Mouse (Mus musculus) midbrain, embryonic 16.5 days (tissue): ENCODE measurements around the gene Sac3d1. TPM values are rescaled to one million over a fixed set of nuclear protein-coding genes. Genes with fewer than 3 reads are reported as not detected.

ENCODE experiments used
- ATAC-seq: fragments of 200-750 bp; cut with Nextera tagmentation; 2 replicates; pipeline ENCODE4 v1.8.0; 2017; ENCODE audit warnings: moderate TSS enrichment
- H3K27ac ChIP-seq: fragments of 300-500 bp; sonication (generic); 2 replicates; pipeline ENCODE4 v1.5.1; 2014; ENCODE audit warnings: mild to moderate bottlenecking, low read length, mixed read lengths
- H3K27me3 ChIP-seq: fragments of 300-500 bp; sonication (generic); 2 replicates; pipeline ENCODE4 v1.6.1; 2014; ENCODE audit warnings: low read depth, low read length, mixed read lengths; ENCODE audit not compliant: control insufficient read depth, insufficient read depth
- H3K36me3 ChIP-seq: fragments of 300-500 bp; sonication (generic); 2 replicates; pipeline ENCODE4 v1.6.1; 2014; ENCODE audit warnings: mild to moderate bottlenecking, low read length, moderate library complexity, mixed read lengths; ENCODE audit not compliant: control insufficient read depth, insufficient read depth
- H3K4me1 ChIP-seq: fragments of 300-500 bp; sonication (generic); 2 replicates; pipeline ENCODE4 v1.6.1; 2014; ENCODE audit warnings: mild to moderate bottlenecking, low read length, mixed read lengths; ENCODE audit not compliant: control insufficient read depth, insufficient read depth
- H3K4me2 ChIP-seq: fragments of 300-500 bp; sonication (generic); 2 replicates; pipeline ENCODE4 v1.6.1; 2014; ENCODE audit warnings: mild to moderate bottlenecking, low read length, mixed read lengths
- H3K4me3 ChIP-seq: fragments of 300-500 bp; sonication (generic); 2 replicates; pipeline ENCODE4 v1.5.1; 2014; ENCODE audit warnings: low read depth, mild to moderate bottlenecking, low read length, moderate library complexity, mixed read lengths
- H3K9ac ChIP-seq: fragments of 300-500 bp; sonication (generic); 2 replicates; pipeline ENCODE4 v1.6.1; 2014; ENCODE audit warnings: low read depth, low read length, mixed read lengths
- H3K9me3 ChIP-seq: fragments of 300-500 bp; sonication (generic); replicated peaks from 2 replicates; pipeline ENCODE4 v1.6.1; 2014; ENCODE audit warnings: mild to moderate bottlenecking, low read length, mixed read lengths; ENCODE audit not compliant: control insufficient read depth, poor library complexity, severe bottlenecking
- WGBS: fragments of 180-500 bp; shearing (Covaris S2); extraction: QIAGEN DNeasy Blood & Tissue Kit; methylation state at CpG from one replicate; pipeline ENCODE4 v1.1.7; 2014; 5-methylcytosine and 5-hydroxymethylcytosine counted together
- polyA plus RNA-seq: library from polyadenylated mRNA; unstranded; fragments of >200 nt; fragmentation: Nextera tagmentation; extraction: Ambion mirVana; gene quantifications from 2 replicates; pipeline ENCODE4 v1.2.1, GENCODE M21; 2015

The Sac3d1 gene
- polyA plus RNA-seq, 1 experiment from 2014 or later, result 45.2 TPM

- Histone ChIP-seq H3K4me1 (peaks cover 22% of the 10 kb centered on the region), H3K9me3 (no peaks in the 10 kb centered on the region), H3K9ac (no peak overlapping the region), H3K4me2 (no peak overlapping the region), H3K27me3 (no peaks in the 10 kb centered on the region), H3K4me3 (no peak overlapping the region), H3K36me3 (peaks cover 26% of the 10 kb centered on the region), H3K27ac (no peak overlapping the region)
- 80% methylated on average over 4 of the region's 4 CpGs for WGBS
- no peak for ATAC-seq
Measured at GRCm38 (mm10) chr19:6068951-6069350, 49.5 kb downstream of the Sac3d1 start.

- Histone ChIP-seq H3K4me2 (peak within 1 kb of the TSS; percentile 91), H3K27ac (peak within 1 kb of the TSS; percentile 91), H3K4me3 (peak within 1 kb of the TSS; percentile 52), H3K36me3 (peaks cover 26% of the 10 kb centered on the region), H3K27me3 (no peaks in the 10 kb centered on the region), H3K4me1 (peaks cover 26% of the 10 kb centered on the region), H3K9me3 (no peaks in the 10 kb centered on the region), H3K9ac (peak within 1 kb of the TSS; percentile 82)
- ATAC-seq, result peak; percentile 93
- WGBS, result 8% methylated on average over 33 of the region's 33 CpGs
Measured at GRCm38 (mm10) chr19:6067724-6068415, 50.6 kb downstream of the Sac3d1 start, which contains the start of gene Tm7sf2. Gene Tm7sf2, minus strand, starts transcription at chr19:6068373.

- Histone ChIP-seq H3K4me1 (peaks cover 33% of the 10 kb centered on the region), H3K9ac (peak overlapping the region; percentile 82), H3K27me3 (no peaks in the 10 kb centered on the region), H3K27ac (peak overlapping the region; percentile 91), H3K36me3 (peaks cover 26% of the 10 kb centered on the region), H3K4me3 (peak overlapping the region; percentile 52), H3K4me2 (peak overlapping the region; percentile 91), H3K9me3 (no peaks in the 10 kb centered on the region)
- under 1% methylated on average over 30 of the region's 30 CpGs for WGBS
- peak; percentile 81 for ATAC-seq
Measured at GRCm38 (mm10) chr19:6067011-6067723, 51.3 kb downstream of the Sac3d1 start.

- H3K27me3 ChIP-seq, result no peaks in the 10 kb centered on the region
- peak overlapping the region; percentile 91 for H3K4me2 ChIP-seq
- peaks cover 37% of the 10 kb centered on the region for H3K4me1 ChIP-seq
- H3K27ac ChIP-seq, result peak overlapping the region; percentile 91
- peak overlapping the region; percentile 52 for H3K4me3 ChIP-seq
- peak overlapping the region; percentile 82 for H3K9ac ChIP-seq
- H3K9me3 ChIP-seq, result no peaks in the 10 kb centered on the region
- WGBS, result 37% methylated on average over 4 of the region's 5 CpGs
- peak; percentile 2; the same call in 1 of the 2 replicates for ATAC-seq
- peaks cover 25% of the 10 kb centered on the region for H3K36me3 ChIP-seq
Measured at GRCm38 (mm10) chr19:6066571-6066970, 51.9 kb downstream of the Sac3d1 start.

Other genes with a start within 250 kb of the Sac3d1 start
- gene Frmd8, start 243.4 kb downstream of the Sac3d1 start, polyA plus RNA-seq, result 14.7 and 16.5 TPM in 2 replicates
- gene Slc25a45, start 240.8 kb downstream of the Sac3d1 start, polyA plus RNA-seq, result 2.0 and 2.2 TPM in 2 replicates
- gene Tigd3, start 224.5 kb downstream of the Sac3d1 start, polyA plus RNA-seq, result 13.4 and 14.6 TPM in 2 replicates
- gene Dpf2, start 205.6 kb downstream of the Sac3d1 start, polyA plus RNA-seq, result 105 and 121 TPM in 2 replicates
- gene Cdc42ep2, start 193.8 kb downstream of the Sac3d1 start, polyA plus RNA-seq, result 16.0 and 20.4 TPM in 2 replicates
- gene Pola2, start 154.4 kb downstream of the Sac3d1 start, polyA plus RNA-seq, result 19.4 and 22.4 TPM in 2 replicates
- gene Slc22a20, start 132.5 kb downstream of the Sac3d1 start, polyA plus RNA-seq, result not detected in 2 replicates
- gene Capn1, start 102.8 kb downstream of the Sac3d1 start, polyA plus RNA-seq, result 3.0 and 3.2 TPM in 2 replicates
- gene Syvn1, start 72.1 kb downstream of the Sac3d1 start, polyA plus RNA-seq, result 31.5 and 34.5 TPM in 2 replicates
- 58.5 and 59.7 TPM in 2 replicates for gene Mrpl49, start 60.9 kb downstream of the Sac3d1 start, polyA plus RNA-seq
- 459 and 498 TPM in 2 replicates for gene Fau, start 60.8 kb downstream of the Sac3d1 start, polyA plus RNA-seq
- gene Znhit2, start 57.5 kb downstream of the Sac3d1 start, polyA plus RNA-seq, result 28.2 and 30.2 TPM in 2 replicates
- 55.1 and 59.0 TPM in 2 replicates for gene Tm7sf2, start 50.3 kb downstream of the Sac3d1 start, polyA plus RNA-seq
- 86.1 and 93.9 TPM in 2 replicates for gene Vps51, start 41.4 kb downstream of the Sac3d1 start, polyA plus RNA-seq
- gene Tmem262, start 38.6 kb downstream of the Sac3d1 start, polyA plus RNA-seq, result not detected in 2 replicates
- gene Gm28374, start 36.4 kb downstream of the Sac3d1 start, polyA plus RNA-seq, result 0.85 and 1.5 TPM in 2 replicates
- 80.6 and 87.3 TPM in 2 replicates for gene Zfpl1, start 33.7 kb downstream of the Sac3d1 start, polyA plus RNA-seq
- 3.7 and 4.1 TPM in 2 replicates for gene Cdca5, start 33.7 kb downstream of the Sac3d1 start, polyA plus RNA-seq
- gene AC131692.1, start 24.2 kb downstream of the Sac3d1 start, polyA plus RNA-seq, result not detected in 2 replicates
- gene Naaladl1, start 12.9 kb downstream of the Sac3d1 start, polyA plus RNA-seq, result 0.25 and 0.26 TPM in 2 replicates
- 58.7 and 65.4 TPM in 2 replicates for gene Snx15, start 9.7 kb upstream of the Sac3d1 start, polyA plus RNA-seq
- gene Batf2, start 22.3 kb upstream of the Sac3d1 start, polyA plus RNA-seq, result 0.15 TPM in 1 of 2 replicates, not detected in the other
- gene Arl2, start 22.9 kb upstream of the Sac3d1 start, polyA plus RNA-seq, result 133 and 151 TPM in 2 replicates
- gene Majin, start 65.7 kb upstream of the Sac3d1 start, polyA plus RNA-seq, result not detected in 2 replicates
- gene Gpha2, start 107.7 kb upstream of the Sac3d1 start, polyA plus RNA-seq, result not detected in 2 replicates
- 149 and 165 TPM in 2 replicates for gene Ppp2r5b, start 117.2 kb upstream of the Sac3d1 start, polyA plus RNA-seq
- 12.9 and 15.5 TPM in 2 replicates for gene Atg2a, start 123.0 kb upstream of the Sac3d1 start, polyA plus RNA-seq
- gene Ehd1, start 158.1 kb upstream of the Sac3d1 start, polyA plus RNA-seq, result 99.6 and 103 TPM in 2 replicates
- gene Cdc42bpg, start 187.8 kb upstream of the Sac3d1 start, polyA plus RNA-seq, result 0.34 and 0.35 TPM in 2 replicates
- gene Men1, start 216.3 kb upstream of the Sac3d1 start, polyA plus RNA-seq, result 71.4 and 74.8 TPM in 2 replicates
- 19.0 and 20.1 TPM in 2 replicates for gene Map4k2, start 222.5 kb upstream of the Sac3d1 start, polyA plus RNA-seq
- 95.9 and 99.5 TPM in 2 replicates for gene Sf1, start 245.0 kb upstream of the Sac3d1 start, polyA plus RNA-seq